Mouse (Mus musculus) hindbrain, embryonic 14.5 days (tissue): ENCODE results near the gene Mif4gd. TPM values are rescaled to one million over a fixed set of nuclear protein-coding genes. Genes with fewer than 3 reads are reported as not detected.

Source experiments
- ATAC-seq: fragments of 200-750 bp; cut with Nextera tagmentation; 2 replicates; pipeline ENCODE4 v1.8.0; 2017; ENCODE audit warnings: moderate number of reproducible peaks, mild to moderate bottlenecking, moderate TSS enrichment, moderate library complexity; ENCODE audit not compliant: low FRiP score
- DNase-seq: peaks from one replicate; pipeline ENCODE4 v3.0.0-alpha.2; 2015; ENCODE audit warnings: low spot score
- H3K27ac ChIP-seq: fragments of 300-500 bp; sonication (generic); 2 replicates; pipeline ENCODE4 v1.5.1; 2014; ENCODE audit warnings: mild to moderate bottlenecking, moderate library complexity
- H3K27me3 ChIP-seq: fragments of 300-500 bp; sonication (generic); 2 replicates; pipeline ENCODE4 v1.6.1; 2014; ENCODE audit warnings: mild to moderate bottlenecking, low read length, mixed read lengths; ENCODE audit not compliant: control insufficient read depth, insufficient read depth
- H3K36me3 ChIP-seq: fragments of 300-500 bp; sonication (generic); replicated peaks from 2 replicates; pipeline ENCODE4 v1.6.1; 2014; ENCODE audit not compliant: control insufficient read depth, insufficient read depth
- H3K4me1 ChIP-seq: fragments of 300-500 bp; sonication (generic); replicated peaks from 2 replicates; pipeline ENCODE4 v1.6.1; 2014; ENCODE audit warnings: antibody characterized with exemption, low read length, mixed read lengths; ENCODE audit not compliant: control insufficient read depth, insufficient read depth
- H3K4me2 ChIP-seq: fragments of 300-500 bp; sonication (generic); replicated peaks from 2 replicates; pipeline ENCODE4 v1.6.1; 2014; ENCODE audit warnings: mild to moderate bottlenecking, moderate library complexity
- H3K4me3 ChIP-seq: fragments of 300-500 bp; sonication (generic); replicated peaks from 2 replicates; pipeline ENCODE4 v1.5.1; 2014; ENCODE audit warnings: mild to moderate bottlenecking, low read length
- H3K9ac ChIP-seq: fragments of 300-500 bp; sonication (generic); 2 replicates; pipeline ENCODE4 v1.6.1; 2014
- H3K9me3 ChIP-seq: fragments of 300-500 bp; sonication (generic); 2 replicates; pipeline ENCODE4 v1.6.1; 2016; ENCODE audit warnings: low read length; ENCODE audit not compliant: control insufficient read depth
- WGBS: fragments of 180-500 bp; shearing (Covaris S2); extraction: QIAGEN DNeasy Blood & Tissue Kit; methylation state at CpG from one replicate; pipeline ENCODE4 v1.1.7; 2014; 5-methylcytosine and 5-hydroxymethylcytosine counted together
- polyA plus RNA-seq: library from polyadenylated mRNA; unstranded; fragments of >200 nt; fragmentation: Nextera tagmentation; extraction: Ambion mirVana; gene quantifications from 2 replicates; pipeline ENCODE4 v1.2.1, GENCODE M21; 2014

The Mif4gd gene
- polyA plus RNA-seq, 1 experiment from 2014 or later, result 13.5 TPM

- Histone ChIP-seq H3K27me3 (peaks cover 9% of the 10 kb centered on the region; the same call in 1 of the 2 replicates), H3K4me3 (no peak overlapping the region), H3K4me1 (0 out of 2 replicates have a peak, but pooled peaks cover 2% of the 10 kb centered on the region), H3K4me2 (no peak overlapping the region), H3K9me3 (no peaks in the 10 kb centered on the region), H3K36me3 (peaks cover 57% of the 10 kb centered on the region), H3K9ac (no peak overlapping the region), H3K27ac (no peak overlapping the region)
- DNase-seq, result no peak
- no peak for ATAC-seq
- WGBS, result 81% methylated on average over 6 of the region's 6 CpGs
Measured at GRCm38 (mm10) chr11:115616893-115617292, 4.1 kb upstream of the Mif4gd start.

- no peak overlapping the region for H3K4me2 ChIP-seq
- peaks cover 9% of the 10 kb centered on the region; the same call in 1 of the 2 replicates for H3K27me3 ChIP-seq
- no peak overlapping the region for H3K27ac ChIP-seq
- ATAC-seq, result no peak
- 96% methylated on average over 7 of the region's 7 CpGs for WGBS
- H3K4me1 ChIP-seq, result 0 out of 2 replicates have a peak, but pooled peaks cover 5% of the 10 kb centered on the region
- no peak for DNase-seq
- H3K4me3 ChIP-seq, result no peak overlapping the region
- H3K36me3 ChIP-seq, result peaks cover 54% of the 10 kb centered on the region
- no peaks in the 10 kb centered on the region for H3K9me3 ChIP-seq
- no peak overlapping the region for H3K9ac ChIP-seq
Measured at GRCm38 (mm10) chr11:115616371-115616770, 3.6 kb upstream of the Mif4gd start.

GRCm38 (mm10) chr11:115615875-115616274 is 3.1 kb upstream of the Mif4gd start:
- Histone ChIP-seq H3K9me3 (no peaks in the 10 kb centered on the region), H3K27ac (no peak overlapping the region), H3K4me1 (0 out of 2 replicates have a peak, but pooled peaks cover 5% of the 10 kb centered on the region), H3K9ac (no peak overlapping the region), H3K27me3 (peaks cover 9% of the 10 kb centered on the region; the same call in 1 of the 2 replicates), H3K4me2 (no peak overlapping the region), H3K36me3 (peaks cover 49% of the 10 kb centered on the region), H3K4me3 (no peak overlapping the region)
- DNase-seq, result no peak
- WGBS, result 90% methylated on average over 6 of the region's 6 CpGs
- no peak for ATAC-seq

DNA sequence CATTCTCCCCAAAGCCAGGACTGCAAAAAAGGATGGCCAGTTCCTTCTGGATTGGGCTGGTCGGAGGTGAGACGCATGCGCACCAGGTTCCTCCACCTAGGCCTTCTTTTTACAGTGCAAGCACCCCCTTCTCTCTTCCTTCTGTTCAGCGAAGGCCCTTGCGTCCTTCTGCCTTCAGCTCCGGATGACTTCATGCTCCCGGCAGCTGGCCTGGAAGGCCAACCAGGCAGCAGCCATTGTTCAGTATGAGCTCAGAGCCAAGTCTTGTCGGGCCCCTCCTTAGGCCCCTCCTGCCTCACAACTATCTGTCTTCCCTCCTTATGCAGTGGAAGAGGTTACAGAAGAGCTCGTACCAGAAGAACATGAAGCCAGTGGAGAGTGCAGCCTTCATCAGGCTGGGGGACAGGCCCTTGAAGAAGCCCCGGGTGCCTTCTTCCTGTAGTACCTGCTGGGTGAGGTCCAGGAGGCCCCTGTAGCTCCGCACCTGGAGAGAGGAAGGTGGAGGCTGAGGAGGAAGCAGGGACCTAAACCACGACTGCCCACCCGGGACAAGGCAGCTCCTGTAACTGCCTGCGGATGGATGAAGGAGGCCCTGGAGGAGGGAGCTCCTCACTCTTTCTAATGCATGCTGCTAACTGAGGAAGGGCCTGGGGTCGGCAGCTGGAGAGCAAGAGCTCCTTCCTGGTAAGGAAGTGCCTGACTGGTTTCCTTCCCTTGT is 2.5 kb upstream of the Mif4gd start:
- no peak for ATAC-seq
- Histone ChIP-seq H3K4me2 (no peak overlapping the region), H3K27ac (no peak overlapping the region), H3K9ac (no peak overlapping the region), H3K27me3 (peaks cover 9% of the 10 kb centered on the region; the same call in 1 of the 2 replicates), H3K36me3 (peaks cover 43% of the 10 kb centered on the region), H3K4me1 (0 out of 2 replicates have a peak, but pooled peaks cover 5% of the 10 kb centered on the region), H3K9me3 (no peaks in the 10 kb centered on the region), H3K4me3 (no peak overlapping the region)
- DNase-seq, result no peak
- 84% methylated on average over 15 of the region's 15 CpGs for WGBS

DNA sequence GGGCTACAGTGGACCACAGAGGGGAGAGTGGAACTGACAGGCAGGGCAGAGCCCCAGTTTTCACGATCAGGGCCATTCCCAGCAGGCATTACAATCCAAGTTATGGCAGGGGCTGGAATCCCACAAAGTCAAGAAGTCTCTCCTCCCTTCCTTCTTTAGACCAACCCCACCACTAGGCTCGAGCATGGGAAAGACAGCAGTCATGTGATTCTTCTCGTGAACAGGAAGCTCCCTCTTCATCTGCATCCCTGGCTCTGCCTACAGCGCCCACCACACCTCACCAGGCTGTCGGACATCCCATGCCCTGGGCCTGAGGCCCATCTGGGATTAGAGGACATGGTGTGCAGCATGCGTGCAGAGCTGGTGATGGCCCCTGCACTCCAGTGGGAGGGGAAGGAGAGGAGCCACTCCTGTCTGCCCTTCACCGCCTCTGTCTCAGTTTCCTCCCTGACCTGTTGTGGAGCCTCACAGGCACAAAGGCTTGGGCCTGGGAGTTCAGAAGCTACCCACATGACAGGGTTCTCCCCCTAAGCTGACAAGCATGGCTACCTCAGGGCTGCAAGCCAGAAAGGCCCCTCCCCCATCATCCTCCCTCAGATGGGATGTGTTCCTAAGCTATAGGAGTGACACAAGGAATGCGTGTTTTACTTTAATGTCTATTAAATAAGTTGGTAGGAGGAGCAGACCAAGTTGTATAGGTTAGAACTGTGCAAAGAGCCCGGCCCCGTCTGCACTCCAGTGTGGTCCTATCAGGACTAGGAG is 1.8 kb upstream of the Mif4gd start:
- 84% methylated on average over 10 of the region's 10 CpGs for WGBS
- ATAC-seq (no peak), DNase-seq (no peak)
- Histone ChIP-seq H3K4me3 (no peak overlapping the region), H3K9ac (no peak overlapping the region), H3K36me3 (peaks cover 36% of the 10 kb centered on the region), H3K4me1 (0 out of 2 replicates have a peak, but pooled peaks cover 5% of the 10 kb centered on the region), H3K27me3 (peaks cover 9% of the 10 kb centered on the region; the same call in 1 of the 2 replicates), H3K9me3 (no peaks in the 10 kb centered on the region), H3K27ac (no peak overlapping the region), H3K4me2 (no peak overlapping the region)

DNA sequence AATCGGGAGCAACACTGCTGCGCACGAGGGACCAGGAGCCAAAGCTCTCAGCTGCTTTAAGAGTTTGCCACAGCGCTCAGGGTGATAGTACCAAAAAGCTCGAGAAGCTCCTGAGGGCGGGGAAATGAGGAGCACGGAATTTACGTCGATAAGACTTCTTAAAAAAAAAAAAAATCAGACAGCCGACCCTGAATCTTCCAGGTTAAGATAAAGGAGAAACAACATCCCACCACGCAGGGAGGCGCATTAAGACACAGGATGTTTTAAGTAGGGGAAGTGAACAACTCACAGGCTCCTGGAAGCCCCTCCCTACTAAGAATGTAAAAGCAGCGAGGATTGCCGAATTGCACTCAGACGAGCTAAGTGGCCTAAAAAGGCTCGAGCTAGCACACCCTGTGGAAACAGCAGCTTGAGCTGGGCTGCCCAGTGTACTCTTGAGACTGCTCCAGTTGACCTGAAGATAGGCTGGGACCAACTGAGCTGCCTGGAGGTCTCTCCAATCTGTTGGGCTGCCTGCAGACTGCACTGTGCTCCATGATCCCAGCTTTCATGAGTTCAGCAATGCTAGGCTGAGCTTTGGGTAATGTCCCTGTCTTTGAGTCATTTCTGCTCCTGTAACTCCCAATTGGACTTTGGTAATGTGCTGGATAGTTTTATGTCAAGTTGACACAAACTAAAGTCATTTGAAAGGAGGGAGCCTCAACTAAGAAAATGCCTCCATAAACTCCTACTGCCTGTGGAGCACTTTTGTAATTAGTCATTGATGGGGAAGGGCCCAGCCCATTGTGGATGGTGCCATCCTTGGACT is 573 bp upstream of the Mif4gd start:
- H3K4me1 ChIP-seq, result 0 out of 2 replicates have a peak, but pooled peaks cover 5% of the 10 kb centered on the region
- peak; percentile 34 for DNase-seq
- H3K9ac ChIP-seq, result peak overlapping the region; percentile 72
- H3K9me3 ChIP-seq, result no peaks in the 10 kb centered on the region
- no peak overlapping the region for H3K27ac ChIP-seq
- WGBS, result 1% methylated on average over 16 of the region's 16 CpGs
- peak overlapping the region; percentile 95 for H3K4me2 ChIP-seq
- no peak for ATAC-seq
- H3K27me3 ChIP-seq, result peaks cover 9% of the 10 kb centered on the region; the same call in 1 of the 2 replicates
- H3K4me3 ChIP-seq, result peak overlapping the region; percentile 67
- peaks cover 35% of the 10 kb centered on the region for H3K36me3 ChIP-seq

DNA sequence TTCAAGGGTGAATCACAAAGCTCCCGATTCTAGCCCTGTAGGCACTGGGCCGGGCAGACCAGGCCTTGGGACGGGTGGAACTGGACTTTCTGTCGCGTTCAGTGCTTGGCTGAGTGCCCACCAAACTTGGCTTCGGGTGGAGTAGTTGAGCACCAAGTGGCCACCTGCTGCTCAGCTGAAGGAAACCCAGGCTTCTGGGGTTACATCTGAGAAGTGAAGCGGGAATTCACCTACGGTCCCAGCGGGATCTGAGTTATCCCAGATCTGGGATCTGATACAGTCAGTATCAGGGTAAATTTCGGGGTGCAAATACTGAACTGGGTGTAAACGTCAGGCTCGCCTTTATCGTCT is 735 bp downstream of the Mif4gd start:
- peak; percentile 63 for DNase-seq
- Histone ChIP-seq H3K27me3 (peaks cover 9% of the 10 kb centered on the region; the same call in 1 of the 2 replicates), H3K9ac (peak overlapping the region; percentile 72), H3K36me3 (peaks cover 36% of the 10 kb centered on the region), H3K27ac (peak overlapping the region; percentile 55), H3K9me3 (no peaks in the 10 kb centered on the region), H3K4me3 (peak overlapping the region; percentile 67), H3K4me1 (0 out of 2 replicates have a peak, but pooled peaks cover 5% of the 10 kb centered on the region), H3K4me2 (peak overlapping the region; percentile 95)
- ATAC-seq, result peak; percentile 29; the same call in 1 of the 2 replicates
- WGBS, result 3% methylated on average over 13 of the region's 13 CpGs

- H3K4me2 ChIP-seq, result no peak overlapping the region
- no peak overlapping the region for H3K4me3 ChIP-seq
- no peak overlapping the region for H3K9ac ChIP-seq
- no peak overlapping the region for H3K27ac ChIP-seq
- DNase-seq, result no peak
- WGBS, result 72% methylated on average over 6 of the region's 6 CpGs
- no peaks in the 10 kb centered on the region for H3K9me3 ChIP-seq
- peaks cover 9% of the 10 kb centered on the region; the same call in 1 of the 2 replicates for H3K27me3 ChIP-seq
- no peak for ATAC-seq
- H3K36me3 ChIP-seq, result peaks cover 42% of the 10 kb centered on the region
- 0 out of 2 replicates have a peak, but pooled peaks cover 5% of the 10 kb centered on the region for H3K4me1 ChIP-seq
Measured at GRCm38 (mm10) chr11:115611173-115611572, 1.6 kb downstream of the Mif4gd start.
